Mouse (Mus musculus) ovary, adult 10 weeks (tissue): ENCODE results near the gene Gm10226. TPM values are rescaled to one million over a fixed set of nuclear protein-coding genes. Genes with fewer than 3 reads are reported as not detected.

Experiments used
- polyA plus RNA-seq: library from polyadenylated mRNA; stranded (reverse); fragments of 350-450 nt; fragmentation: Illumina TruSeq; extraction: RNeasy Lipid Tissue Mini Kit (QIAGEN cat#74804); gene quantifications from one replicate; pipeline ENCODE4 v1.2.3, GENCODE M21; 2014

Gene Gm10226
- polyA plus RNA-seq = 56.9 TPM

GRCm38 (mm10) chr17:21691560-21691959 lies at the start of gene Gm10226:
Gm10226 (plus strand) TSS chr17:21691860.

GRCm38 (mm10) chr17:21650364-21650907 lies 41.2 kb upstream of the Gm10226 start, which contains the start of gene Zfp983:
Zfp983 (plus strand) TSS chr17:21650624.

DNA sequence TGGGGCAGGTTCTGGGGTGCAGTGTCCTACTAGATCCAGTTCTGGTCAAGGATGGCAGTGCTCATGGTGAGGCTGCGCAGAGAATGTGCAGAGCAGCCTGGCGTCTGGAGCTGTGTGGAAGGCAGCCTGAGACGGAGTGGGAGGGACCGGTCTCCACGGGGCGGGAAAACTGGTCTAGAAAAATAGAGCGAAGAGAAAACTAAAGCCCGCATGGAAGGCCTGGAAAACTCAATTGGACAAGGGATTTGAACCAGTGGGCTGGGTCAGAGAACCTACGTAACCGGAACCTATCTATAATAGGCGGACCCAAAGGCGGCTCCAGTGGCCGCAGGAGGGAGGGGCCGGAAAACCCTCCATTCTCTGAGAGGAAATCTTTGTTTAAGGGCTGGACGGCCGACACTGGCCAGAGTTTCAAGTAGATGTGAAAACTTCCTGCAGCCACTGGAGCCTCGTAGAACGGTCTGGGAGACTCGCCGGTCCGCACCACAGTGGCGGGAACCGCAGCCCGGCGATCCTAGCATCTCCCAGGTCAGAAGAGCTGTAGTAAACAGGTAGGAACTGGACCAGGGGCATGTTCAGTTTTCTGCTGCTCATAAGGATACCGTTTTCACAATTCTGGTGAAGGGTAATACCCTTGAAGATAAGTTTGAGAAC lies 15.8 kb downstream of the Gm10226 start, which contains the start of gene Zfp760:
Gene Zfp760 (plus strand): TSS at position 399 of the 654 bp plus-strand sequence.

DNA sequence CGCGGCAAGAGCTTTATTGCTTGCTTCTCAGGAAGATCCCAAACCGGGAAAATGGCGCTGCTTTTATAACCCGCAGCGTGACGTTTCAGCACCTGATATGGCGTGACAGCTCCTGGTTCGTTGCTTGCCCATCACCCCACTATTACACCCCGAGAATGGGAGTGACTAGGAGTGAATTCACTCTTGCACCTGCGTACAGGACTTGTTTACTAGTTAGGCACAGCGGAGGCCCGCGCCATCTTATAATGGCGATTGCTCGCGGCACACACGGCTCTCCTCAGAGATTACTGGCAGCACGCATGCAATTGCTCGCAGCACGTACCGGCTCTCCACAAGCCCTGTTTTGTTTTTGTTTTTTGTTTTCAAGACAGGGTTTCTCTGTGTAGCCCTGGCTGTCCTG lies 38.8 kb downstream of the Gm10226 start, which contains the start of gene Zfp229:
Gene Zfp229 (plus strand): TSS at position 301 of the 400 bp plus-strand sequence.

Other genes starting within 250 kb of the Gm10226 start
- gene Zfp51, start 241.5 kb upstream of the Gm10226 start, polyA plus RNA-seq = 72.9 TPM
- gene Zfp53, start 202.9 kb upstream of the Gm10226 start, polyA plus RNA-seq = 57.2 TPM
- 124 TPM for gene Zfp52, start 156.3 kb upstream of the Gm10226 start, polyA plus RNA-seq
- 30.2 TPM for gene Zfp948, start 124.9 kb upstream of the Gm10226 start, polyA plus RNA-seq
- 35.0 TPM for gene Zfp983, start 41.2 kb upstream of the Gm10226 start, polyA plus RNA-seq
- 45.1 TPM for gene Zfp760, start 15.9 kb downstream of the Gm10226 start, polyA plus RNA-seq
- 56.4 TPM for gene Zfp229, start 38.9 kb downstream of the Gm10226 start, polyA plus RNA-seq
- gene Zfp820, start 153.9 kb downstream of the Gm10226 start, polyA plus RNA-seq = 30.4 TPM
- 40.2 TPM for gene Zfp995, start 218.1 kb downstream of the Gm10226 start, polyA plus RNA-seq